Mouse (Mus musculus): ENCODE results near the gene N4bp2l2. TPM values are rescaled to one million over a fixed set of nuclear protein-coding genes. Genes with fewer than 3 reads are reported as not detected.

N4bp2l2 gene
- polyA plus RNA-seq, 1 experiment from 2014 or later, result 44.2 TPM

DNA sequence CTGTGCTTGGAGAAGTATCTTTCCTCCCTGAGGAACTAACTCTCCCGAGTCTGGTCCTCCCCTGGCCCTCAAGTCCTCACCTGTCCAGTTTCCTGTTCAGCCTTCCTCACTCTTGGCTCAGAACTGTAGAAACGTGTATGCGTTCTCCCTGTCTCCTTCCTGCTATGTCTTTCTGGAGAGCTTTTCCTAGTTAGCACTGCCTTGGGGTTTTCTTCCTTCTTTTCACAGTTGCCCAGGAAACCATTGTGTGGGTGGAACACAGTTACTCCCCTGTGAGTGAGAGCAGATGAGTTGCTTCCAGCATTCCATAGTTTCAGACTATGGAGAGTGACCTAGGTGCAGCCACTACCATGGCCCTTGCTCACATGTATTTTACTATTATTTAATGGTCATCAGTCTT, 99.8 kb downstream of the N4bp2l2 start:
- Histone ChIP-seq H3K9me3 (ENCODE audit: control insufficient read depth, low read length) (no peaks in the 10 kb centered on the region), H3K27me3 (ENCODE audit: control insufficient read depth, insufficient read depth, low read length) (no peaks in the 10 kb centered on the region), H3K4me3 (ENCODE audit: low read length) (no peak overlapping the region), H3K4me1 (ENCODE audit: control insufficient read depth, insufficient read depth, low read length) (no peaks in the 10 kb centered on the region), H3K9ac (ENCODE audit: low read depth, low read length) (no peak overlapping the region), H3K27ac (ENCODE audit: low read depth, low read length) (no peak overlapping the region), H3K4me2 (replicated peaks; ENCODE audit: low read depth, low read length) (no peak overlapping the region), H3K36me3 (ENCODE audit: control insufficient read depth, insufficient read depth, low read length) (peaks cover 34% of the 10 kb centered on the region)
- ATAC-seq (ENCODE audit: low FRiP score, low TSS enrichment), result no peak
- 77% methylated on average over 3 of the region's 3 CpGs for WGBS

DNA sequence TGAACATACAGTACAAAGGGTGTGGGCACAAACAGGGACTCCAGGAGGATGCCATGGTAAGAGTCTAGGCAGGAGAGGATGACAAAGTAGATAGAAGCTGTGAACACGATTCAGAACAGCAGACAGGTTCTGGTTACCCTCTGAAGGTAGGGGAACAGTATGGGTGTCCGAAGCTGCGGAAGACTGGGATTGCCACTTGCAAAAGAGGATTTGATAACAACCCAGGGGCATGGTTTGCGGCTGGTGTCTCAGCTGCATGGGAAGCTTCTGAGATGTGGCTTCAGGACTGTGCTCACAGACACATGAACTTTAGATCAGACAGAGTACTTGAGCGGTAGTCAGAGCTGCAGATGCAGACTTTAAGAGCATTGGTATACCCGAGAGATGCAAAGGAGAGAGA, 101.6 kb downstream of the N4bp2l2 start:
- H3K36me3 ChIP-seq (ENCODE audit: control insufficient read depth, insufficient read depth, low read length), result peaks cover 38% of the 10 kb centered on the region

DNA sequence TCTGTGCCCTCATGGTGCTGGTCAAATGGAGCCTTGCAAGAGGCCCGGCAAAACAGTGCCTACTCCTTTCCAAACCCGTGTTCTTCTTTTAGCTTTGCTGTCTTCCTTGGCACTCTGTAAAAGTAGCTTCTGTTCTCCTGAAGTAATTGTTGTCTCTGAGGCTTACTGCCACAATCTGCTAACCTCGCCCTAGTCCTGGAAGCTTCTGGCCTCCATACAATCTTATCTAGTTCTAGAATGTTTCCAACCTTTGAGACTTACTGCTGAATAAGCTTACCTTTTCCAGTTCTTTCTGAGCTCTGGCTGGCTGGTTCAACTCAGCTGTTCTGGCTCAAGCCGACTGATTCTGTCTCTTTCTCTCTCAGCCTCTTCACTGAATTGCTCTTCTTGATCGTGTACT, 104.2 kb downstream of the N4bp2l2 start:
- Histone ChIP-seq H3K27me3 (ENCODE audit: control insufficient read depth, insufficient read depth, low read length) (no peaks in the 10 kb centered on the region), H3K9me3 (ENCODE audit: control insufficient read depth, low read length) (no peaks in the 10 kb centered on the region), H3K36me3 (ENCODE audit: control insufficient read depth, insufficient read depth, low read length) (peaks cover 37% of the 10 kb centered on the region), H3K9ac (ENCODE audit: low read depth, low read length) (no peak overlapping the region), H3K27ac (ENCODE audit: low read depth, low read length) (no peak overlapping the region), H3K4me3 (ENCODE audit: low read length) (no peak overlapping the region), H3K4me1 (ENCODE audit: control insufficient read depth, insufficient read depth, low read length) (no peaks in the 10 kb centered on the region), H3K4me2 (replicated peaks; ENCODE audit: low read depth, low read length) (no peak overlapping the region)
- 90% methylated on average over 5 of the region's 5 CpGs for WGBS
- no peak for ATAC-seq (ENCODE audit: low FRiP score, low TSS enrichment)

More for the DNA sequence above, 101.6 kb downstream of the N4bp2l2 start:
- no peaks in the 10 kb centered on the region for H3K27me3 ChIP-seq (ENCODE audit: control insufficient read depth, insufficient read depth, low read length)
- no peak overlapping the region for H3K4me2 ChIP-seq (replicated peaks; ENCODE audit: low read depth, low read length)
- ATAC-seq (ENCODE audit: low FRiP score, low TSS enrichment), result no peak
- H3K9me3 ChIP-seq (ENCODE audit: control insufficient read depth, low read length), result no peaks in the 10 kb centered on the region
- H3K4me3 ChIP-seq (ENCODE audit: low read length), result no peak overlapping the region
- no peak overlapping the region for H3K27ac ChIP-seq (ENCODE audit: low read depth, low read length)
- no peaks in the 10 kb centered on the region for H3K4me1 ChIP-seq (ENCODE audit: control insufficient read depth, insufficient read depth, low read length)
- WGBS, result 95% methylated on average over 6 of the region's 6 CpGs
- no peak overlapping the region for H3K9ac ChIP-seq (ENCODE audit: low read depth, low read length)

DNA sequence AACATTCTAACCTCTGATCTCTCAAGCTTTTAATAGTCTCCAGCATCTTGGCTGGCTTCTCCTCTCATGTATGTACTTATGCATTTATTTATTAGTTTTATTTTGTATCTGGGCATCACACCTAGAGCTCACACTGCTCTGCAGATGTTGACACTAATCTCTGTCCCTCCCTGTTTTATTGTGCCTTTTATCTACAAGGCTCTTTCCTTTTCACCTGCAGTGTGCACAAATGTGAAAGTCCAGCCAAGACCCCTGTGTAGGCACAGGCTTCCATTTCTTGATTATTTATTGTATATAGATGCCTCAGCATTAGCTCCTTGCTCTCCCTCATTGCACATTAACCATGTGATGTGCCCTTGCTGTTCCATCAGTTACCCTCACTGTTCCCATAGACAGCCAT, 104.6 kb downstream of the N4bp2l2 start:
- Histone ChIP-seq H3K27ac (ENCODE audit: low read depth, low read length) (no peak overlapping the region), H3K9me3 (ENCODE audit: control insufficient read depth, low read length) (no peaks in the 10 kb centered on the region), H3K4me2 (replicated peaks; ENCODE audit: low read depth, low read length) (no peak overlapping the region), H3K9ac (ENCODE audit: low read depth, low read length) (no peak overlapping the region), H3K4me1 (ENCODE audit: control insufficient read depth, insufficient read depth, low read length) (no peaks in the 10 kb centered on the region), H3K4me3 (ENCODE audit: low read length) (no peak overlapping the region), H3K36me3 (ENCODE audit: control insufficient read depth, insufficient read depth, low read length) (peaks cover 38% of the 10 kb centered on the region), H3K27me3 (ENCODE audit: control insufficient read depth, insufficient read depth, low read length) (no peaks in the 10 kb centered on the region)
- ATAC-seq (ENCODE audit: low FRiP score, low TSS enrichment), result no peak

DNA sequence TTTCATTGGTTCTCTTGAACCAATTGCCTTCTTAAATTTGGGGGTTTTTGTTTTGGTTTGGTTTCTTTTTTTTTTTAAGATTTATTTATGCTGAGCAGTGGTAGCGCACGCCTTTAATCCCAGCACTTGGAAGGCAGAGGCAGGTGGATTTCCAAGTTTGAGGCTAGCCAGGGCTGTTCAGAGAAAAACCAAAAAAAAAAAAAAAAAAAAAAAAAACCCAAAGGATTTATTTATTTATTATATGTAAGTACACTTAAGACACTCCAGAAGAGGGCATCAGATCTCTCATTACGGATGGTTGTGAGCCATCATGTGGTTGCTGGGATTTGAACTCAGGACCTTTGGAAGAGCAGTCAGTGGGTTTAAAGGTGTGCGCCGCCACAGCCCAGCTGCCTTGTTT, 105.1 kb downstream of the N4bp2l2 start:
- Histone ChIP-seq H3K9ac (ENCODE audit: low read depth, low read length) (no peak overlapping the region), H3K4me3 (ENCODE audit: low read length) (no peak overlapping the region), H3K36me3 (ENCODE audit: control insufficient read depth, insufficient read depth, low read length) (peaks cover 38% of the 10 kb centered on the region), H3K27me3 (ENCODE audit: control insufficient read depth, insufficient read depth, low read length) (no peaks in the 10 kb centered on the region), H3K4me2 (replicated peaks; ENCODE audit: low read depth, low read length) (no peak overlapping the region), H3K9me3 (ENCODE audit: control insufficient read depth, low read length) (no peaks in the 10 kb centered on the region), H3K4me1 (ENCODE audit: control insufficient read depth, insufficient read depth, low read length) (no peaks in the 10 kb centered on the region), H3K27ac (ENCODE audit: low read depth, low read length) (no peak overlapping the region)
- WGBS, result 98% methylated on average over 5 of the region's 5 CpGs
- no peak for ATAC-seq (ENCODE audit: low FRiP score, low TSS enrichment)

DNA sequence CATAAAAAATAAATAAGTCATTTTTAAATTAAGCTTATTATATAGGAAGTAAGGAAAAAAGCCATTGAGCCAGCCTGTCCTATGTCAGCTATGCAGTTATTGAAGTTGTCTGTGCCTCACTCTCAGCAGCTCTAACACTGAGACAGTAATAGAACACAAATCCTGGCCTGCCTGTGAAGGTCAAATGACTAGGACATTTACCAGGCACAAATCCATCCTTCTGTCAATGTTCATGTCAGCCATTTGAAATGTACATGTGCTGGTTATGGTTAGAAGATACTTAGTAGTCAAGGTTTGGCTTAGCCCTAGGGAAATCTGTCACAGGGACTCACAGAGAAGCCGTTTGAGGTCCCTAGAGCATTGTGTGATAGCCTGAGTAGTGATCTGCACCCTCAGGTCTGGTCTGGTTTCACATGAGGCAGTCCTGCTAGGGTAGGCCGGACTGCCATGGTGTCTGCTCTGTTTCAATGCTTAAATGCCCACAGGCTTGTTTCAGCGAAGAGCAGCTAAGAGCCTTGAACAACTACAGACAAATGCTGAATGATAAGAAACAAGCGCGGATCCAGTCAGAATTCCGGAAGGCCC, 106.4 kb downstream of the N4bp2l2 start:
- no peaks in the 10 kb centered on the region for H3K27me3 ChIP-seq (ENCODE audit: control insufficient read depth, insufficient read depth, low read length)
- no peaks in the 10 kb centered on the region for H3K4me1 ChIP-seq (ENCODE audit: control insufficient read depth, insufficient read depth, low read length)
- H3K36me3 ChIP-seq (ENCODE audit: control insufficient read depth, insufficient read depth, low read length), result peaks cover 43% of the 10 kb centered on the region
- 95% methylated on average over 6 of the region's 6 CpGs for WGBS
- no peak overlapping the region for H3K27ac ChIP-seq (ENCODE audit: low read depth, low read length)
- ATAC-seq (ENCODE audit: low FRiP score, low TSS enrichment), result no peak
- no peak overlapping the region for H3K4me3 ChIP-seq (ENCODE audit: low read length)
- H3K4me2 ChIP-seq (replicated peaks; ENCODE audit: low read depth, low read length), result no peak overlapping the region
- no peak overlapping the region for H3K9ac ChIP-seq (ENCODE audit: low read depth, low read length)
- no peaks in the 10 kb centered on the region for H3K9me3 ChIP-seq (ENCODE audit: control insufficient read depth, low read length)

Other genes starting within 250 kb of the N4bp2l2 start
- not detected in 2 replicates for gene Zar1l, start 148.0 kb downstream of the N4bp2l2 start, polyA plus RNA-seq (2014; fragmentation: Nextera tagmentation; extraction: Ambion mirVana)
- gene Brca2, start 143.6 kb downstream of the N4bp2l2 start, polyA plus RNA-seq (2014; fragmentation: Nextera tagmentation; extraction: Ambion mirVana), result 24.5 and 28.6 TPM in 2 replicates
- gene N4bp2l1, start 69.0 kb downstream of the N4bp2l2 start, polyA plus RNA-seq (2014; fragmentation: Nextera tagmentation; extraction: Ambion mirVana), result 5.5 and 5.7 TPM in 2 replicates
- 36.1 and 53.6 TPM in 2 replicates for gene Pds5b, start 7.6 kb upstream of the N4bp2l2 start, polyA plus RNA-seq (2014; fragmentation: Nextera tagmentation; extraction: Ambion mirVana)